Mouse (Mus musculus): ENCODE results near the gene Cdpf1. TPM values are rescaled to one million over a fixed set of nuclear protein-coding genes. Genes with fewer than 3 reads are reported as not detected.

Gene Cdpf1
- 15.3 TPM for polyA plus RNA-seq (2015; fragmentation: Illumina TruSeq; extraction: RNeasy Lipid Tissue Mini Kit (QIAGEN cat#74804); ENCODE audit: insufficient read depth, low read depth, low replicate concordance)

DNA sequence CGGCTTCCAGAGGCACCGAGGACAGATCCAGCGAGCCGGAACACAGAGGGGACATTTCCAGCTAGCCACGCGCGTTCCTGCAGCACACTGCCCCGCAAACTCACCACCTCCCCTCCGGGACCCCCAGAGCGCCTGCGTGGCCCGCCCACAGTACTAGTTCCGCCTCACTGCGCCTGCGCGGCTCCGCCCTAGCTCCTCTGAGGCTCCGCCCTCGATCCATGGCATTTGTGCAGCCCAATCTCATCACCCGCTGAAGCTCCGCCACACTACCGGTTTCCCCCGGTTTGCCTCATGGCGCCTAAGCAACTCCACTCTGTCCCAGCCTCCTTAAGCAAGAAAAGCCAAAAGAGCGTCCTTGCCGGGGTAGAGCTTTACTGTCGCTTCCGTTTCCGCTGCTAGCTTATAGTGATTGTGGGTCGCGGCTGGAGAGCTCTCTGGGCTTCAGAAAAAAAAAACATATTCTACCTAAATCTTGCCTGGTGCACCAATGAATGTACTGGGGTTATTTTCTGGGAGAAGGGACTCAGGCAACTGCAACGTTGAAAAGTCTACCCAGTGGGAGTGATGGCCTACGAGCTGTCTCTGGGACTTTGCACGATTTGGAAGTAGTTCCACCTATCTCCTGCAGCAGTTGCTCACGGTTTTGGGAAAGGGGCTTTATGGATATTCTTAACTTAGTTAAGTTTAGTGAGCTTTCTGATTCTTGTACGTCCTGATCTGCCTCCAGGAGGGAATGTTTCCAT lies at the start of gene Cdpf1:
Cdpf1 (minus strand) TSS at position 163 of the 743 bp plus-strand sequence.

DNA sequence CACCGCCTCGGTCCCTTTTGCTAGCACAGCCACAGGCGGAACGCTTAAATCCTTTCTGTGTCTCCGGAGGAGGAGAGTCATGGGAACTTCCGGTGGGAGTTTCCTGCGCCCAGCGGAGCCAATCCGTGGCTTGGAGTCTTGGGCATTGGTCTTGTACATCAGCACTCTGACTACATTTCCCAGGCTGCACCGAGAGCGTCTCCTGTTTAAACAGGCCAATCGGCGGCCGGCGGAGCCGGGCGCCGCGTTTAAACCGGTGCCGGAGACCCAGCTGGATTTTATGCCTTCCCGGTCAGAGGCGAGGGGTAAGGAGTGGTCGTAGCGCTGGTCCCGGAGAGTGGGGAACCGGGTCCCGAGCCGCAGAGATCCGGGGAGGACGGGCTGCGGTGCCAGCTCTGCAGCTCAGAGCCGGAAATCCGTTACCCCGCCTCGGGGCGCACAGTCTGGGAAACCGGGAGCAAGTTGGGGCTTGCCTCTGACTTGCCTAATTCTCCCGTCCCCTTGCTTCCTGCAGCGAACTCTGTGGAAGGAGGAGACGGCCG lies 48.1 kb upstream of the Cdpf1 start, which contains the start of gene Gtse1:
Gtse1 (plus strand) TSS at position 256 of the 542 bp plus-strand sequence.

DNA sequence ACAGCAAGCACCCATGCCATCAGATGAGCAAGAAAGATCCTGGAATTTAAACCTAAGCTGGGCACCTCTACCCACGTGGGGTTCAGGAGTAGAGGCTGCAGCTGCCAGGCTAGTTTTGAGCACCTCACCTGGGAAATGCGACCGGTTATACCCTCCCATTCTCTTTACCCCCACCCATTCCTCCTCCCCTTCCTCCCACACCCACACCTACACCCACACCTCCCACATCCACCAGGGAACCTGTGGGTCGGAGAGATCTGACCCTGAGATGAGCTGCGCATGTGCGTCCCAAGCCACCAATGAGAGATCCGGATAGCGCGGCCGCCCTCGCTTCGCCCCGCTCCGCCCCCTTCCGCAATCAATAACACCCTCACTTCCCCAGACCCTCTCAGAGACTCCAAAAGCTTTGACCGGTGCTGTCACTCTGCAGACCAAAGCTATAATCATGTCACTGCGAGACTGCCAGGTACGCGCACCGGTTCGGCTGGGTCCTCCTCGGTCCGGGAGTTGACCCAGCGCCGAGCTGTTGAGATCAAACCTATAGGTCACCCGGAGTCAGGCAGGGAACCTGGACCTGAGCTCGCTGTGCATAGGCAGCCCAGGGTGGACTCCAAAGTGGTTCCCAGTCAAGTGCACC lies 20.6 kb upstream of the Cdpf1 start, which contains the start of gene Ttc38:
Ttc38 (plus strand) TSS at position 353 of the 637 bp plus-strand sequence.

DNA sequence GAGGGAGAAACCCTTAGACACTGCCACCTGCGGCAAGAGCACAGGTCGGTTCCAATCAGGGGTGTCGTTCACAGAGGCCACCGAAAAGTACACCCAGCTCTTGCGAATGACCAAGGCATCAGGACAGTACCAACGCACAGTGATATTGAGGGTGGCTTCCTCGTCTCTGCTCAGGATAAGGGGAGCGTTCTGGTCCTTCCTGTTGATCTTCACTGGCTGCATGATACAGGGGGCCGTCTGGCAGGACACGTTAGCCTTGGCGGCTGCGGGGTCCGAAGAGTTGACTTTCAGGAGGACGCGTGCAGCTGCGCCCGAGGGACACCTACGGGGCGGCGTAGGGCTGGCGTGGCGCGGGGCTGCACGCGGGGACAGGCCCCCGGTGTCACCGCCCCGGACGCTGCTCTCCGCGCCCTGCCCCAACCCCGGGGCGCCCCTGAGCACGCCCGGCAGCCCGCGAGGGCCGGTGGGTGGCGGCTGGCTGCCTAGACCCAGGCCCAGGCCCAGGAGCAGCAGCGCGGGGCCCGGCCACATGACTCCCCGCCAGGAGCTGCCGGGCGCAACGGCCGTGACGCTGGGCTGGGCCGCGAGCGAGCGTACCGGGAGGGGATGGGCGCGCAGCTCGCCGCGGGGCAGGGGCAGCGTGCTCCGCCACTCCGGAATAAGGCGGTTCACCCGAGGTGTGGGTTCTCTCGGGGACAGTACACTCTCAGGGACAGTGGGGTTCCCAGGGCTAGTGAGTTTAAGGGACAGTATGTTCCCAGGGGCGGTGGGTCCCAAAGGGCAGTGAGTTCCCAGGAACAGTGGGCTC lies 9.9 kb upstream of the Cdpf1 start, which contains the start of gene Pkdrej:
Pkdrej (minus strand) TSS at position 532 of the 808 bp plus-strand sequence.

Other genes starting within 250 kb of the Cdpf1 start
- 0.50 TPM for gene Wnt7b, start 229.2 kb downstream of the Cdpf1 start, polyA plus RNA-seq (2015; fragmentation: Illumina TruSeq; extraction: RNeasy Lipid Tissue Mini Kit (QIAGEN cat#74804); ENCODE audit: insufficient read depth, low read depth, low replicate concordance)
- 0.59 TPM for gene Ppara, start 76.7 kb downstream of the Cdpf1 start, polyA plus RNA-seq (2015; fragmentation: Illumina TruSeq; extraction: RNeasy Lipid Tissue Mini Kit (QIAGEN cat#74804); ENCODE audit: insufficient read depth, low read depth, low replicate concordance)
- gene Pkdrej, start 10.0 kb upstream of the Cdpf1 start, polyA plus RNA-seq (2015; fragmentation: Illumina TruSeq; extraction: RNeasy Lipid Tissue Mini Kit (QIAGEN cat#74804); ENCODE audit: insufficient read depth, low read depth, low replicate concordance): 0.37 TPM
- 3.7 TPM for gene Ttc38, start 20.6 kb upstream of the Cdpf1 start, polyA plus RNA-seq (2015; fragmentation: Illumina TruSeq; extraction: RNeasy Lipid Tissue Mini Kit (QIAGEN cat#74804); ENCODE audit: insufficient read depth, low read depth, low replicate concordance)
- not detected for gene Gtse1, start 48.0 kb upstream of the Cdpf1 start, polyA plus RNA-seq (2015; fragmentation: Illumina TruSeq; extraction: RNeasy Lipid Tissue Mini Kit (QIAGEN cat#74804); ENCODE audit: insufficient read depth, low read depth, low replicate concordance)
- gene Trmu, start 67.6 kb upstream of the Cdpf1 start, polyA plus RNA-seq (2015; fragmentation: Illumina TruSeq; extraction: RNeasy Lipid Tissue Mini Kit (QIAGEN cat#74804); ENCODE audit: insufficient read depth, low read depth, low replicate concordance): 12.7 TPM
- 4.6 TPM for gene Celsr1, start 222.1 kb upstream of the Cdpf1 start, polyA plus RNA-seq (2015; fragmentation: Illumina TruSeq; extraction: RNeasy Lipid Tissue Mini Kit (QIAGEN cat#74804); ENCODE audit: insufficient read depth, low read depth, low replicate concordance)
- 6.5 TPM for gene Gramd4, start 246.0 kb upstream of the Cdpf1 start, polyA plus RNA-seq (2015; fragmentation: Illumina TruSeq; extraction: RNeasy Lipid Tissue Mini Kit (QIAGEN cat#74804); ENCODE audit: insufficient read depth, low read depth, low replicate concordance)